Mouse (Mus musculus) embryo, embryonic 9.5 days (tissue): ENCODE measurements at regions not wholly inside any gene's neighbourhood (a gene's known extent, or its start where the extent isn't known, plus 50 kb on each side); places are given as distances from the start of the nearest gene placed in this dataset.

Experiments
- DNase-seq: peaks from one replicate; pipeline ENCODE4 v3.0.0-alpha.2; 2017; ENCODE audit errors: extremely low spot score

DNA sequence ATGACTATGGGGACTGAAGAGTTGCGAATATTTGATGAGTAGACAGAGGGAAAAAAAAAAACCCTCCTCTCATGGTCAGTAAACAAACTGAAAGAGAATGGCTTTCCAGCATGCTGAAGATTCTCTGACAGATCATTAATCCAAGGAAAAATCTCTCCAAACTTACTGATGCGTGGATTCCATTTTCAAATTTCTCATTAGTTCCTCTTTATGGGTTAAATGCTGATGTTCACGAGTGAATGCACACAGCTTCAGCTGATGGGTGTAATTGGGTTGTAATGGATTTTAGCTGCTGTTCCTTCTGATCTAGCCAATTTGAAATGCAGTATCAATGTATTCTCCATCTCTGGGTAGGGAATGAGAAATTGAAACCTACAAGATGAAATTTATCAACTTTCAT lies 2945.6 kb upstream of the 5930422O12Rik start:
- DNase-seq: no peak

GRCm38 (mm10) chr8:30494851-30495355 lies 2933.6 kb upstream of the 5930422O12Rik start:
- no peak for DNase-seq

GRCm38 (mm10) chr8:30502164-30502563 lies 2926.3 kb upstream of the 5930422O12Rik start:
- no peak for DNase-seq

DNA sequence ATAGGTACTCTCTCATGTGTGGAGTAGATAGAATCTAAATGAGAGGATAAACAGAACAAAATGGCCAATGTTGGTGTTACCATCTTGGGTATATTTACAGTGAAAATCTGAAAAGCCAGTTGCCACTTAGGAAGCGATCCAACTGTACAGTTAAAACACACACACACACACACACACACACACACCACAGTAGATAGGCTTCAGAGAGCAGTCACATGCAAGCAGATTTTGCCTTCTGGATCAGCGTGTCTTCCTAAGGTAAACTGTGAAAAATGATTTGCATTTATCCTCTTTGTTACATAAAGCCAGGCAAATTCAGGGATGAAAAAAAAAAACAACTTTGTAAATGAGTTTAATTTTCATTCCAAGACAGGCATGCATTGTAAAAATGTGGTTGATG lies 2917.2 kb upstream of the 5930422O12Rik start:
- no peak for DNase-seq

- no peak for DNase-seq
Measured at GRCm38 (mm10) chr8:30522806-30523462, 2905.6 kb upstream of the 5930422O12Rik start.

DNA sequence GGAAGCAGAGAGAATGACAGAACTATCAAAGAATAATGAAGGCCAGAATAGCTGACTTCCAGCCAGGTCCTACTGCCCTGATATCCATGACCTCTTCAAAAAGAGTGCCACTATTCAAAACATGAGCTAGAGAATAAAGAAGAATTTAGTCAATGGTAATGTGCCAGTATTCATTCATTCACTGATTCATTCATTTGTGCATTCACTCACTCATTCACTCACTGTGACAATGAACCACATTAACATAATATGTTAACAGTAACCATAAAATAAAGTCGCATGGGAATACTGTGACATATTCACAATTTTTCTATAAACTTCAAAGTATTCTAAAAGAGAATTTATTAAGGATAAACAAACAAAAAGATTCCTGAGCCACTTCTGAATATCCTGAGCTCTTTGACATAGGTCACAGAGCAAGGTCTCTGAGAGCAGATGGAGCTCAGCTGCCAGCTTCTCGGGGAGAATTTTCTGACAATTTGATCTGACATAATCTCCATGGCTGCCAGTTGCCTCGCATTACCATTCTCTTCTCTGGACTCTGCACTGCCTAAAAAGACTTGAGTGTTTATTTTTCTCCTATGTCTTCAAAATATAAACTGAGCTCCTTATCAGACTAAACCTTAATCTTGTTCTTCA lies 2895.5 kb upstream of the 5930422O12Rik start:
- DNase-seq: no peak

DNA sequence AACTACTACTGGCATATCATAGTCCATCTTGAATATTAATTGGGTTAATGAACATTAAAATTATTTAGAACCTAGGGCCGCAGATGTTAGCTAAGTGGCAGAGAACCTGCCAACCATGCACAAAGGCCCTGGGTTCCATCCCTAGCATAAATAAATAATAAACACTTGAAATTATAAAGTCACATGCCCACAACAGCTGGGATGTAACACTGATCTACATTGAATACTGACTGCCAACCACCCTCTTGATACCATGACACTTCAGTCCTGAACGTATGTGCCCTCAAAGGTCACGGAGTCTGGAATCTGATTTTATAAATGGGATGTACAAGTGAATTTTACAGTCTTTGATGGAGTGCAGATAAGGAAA lies 2895.0 kb upstream of the 5930422O12Rik start:
- DNase-seq: no peak

DNA sequence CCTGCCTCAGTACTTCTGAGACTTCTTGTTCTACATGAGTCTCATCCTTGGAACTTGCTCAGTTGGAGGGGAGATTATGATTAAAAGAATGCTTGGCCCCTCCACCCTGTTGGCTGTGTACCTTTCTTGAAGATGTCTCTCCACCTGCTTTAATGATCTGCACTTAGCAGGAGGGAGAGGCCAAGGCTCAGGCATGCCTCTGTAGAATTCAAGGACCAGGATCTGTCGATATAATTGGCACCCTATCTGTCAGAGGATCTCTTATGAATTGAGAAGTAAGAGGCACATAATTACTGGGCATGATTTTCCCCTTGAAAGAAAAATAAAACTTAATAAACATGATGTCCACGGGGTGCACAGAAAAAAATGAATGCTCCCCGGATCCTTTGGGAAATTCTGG lies 2893.1 kb upstream of the 5930422O12Rik start:
- DNase-seq: no peak

DNA sequence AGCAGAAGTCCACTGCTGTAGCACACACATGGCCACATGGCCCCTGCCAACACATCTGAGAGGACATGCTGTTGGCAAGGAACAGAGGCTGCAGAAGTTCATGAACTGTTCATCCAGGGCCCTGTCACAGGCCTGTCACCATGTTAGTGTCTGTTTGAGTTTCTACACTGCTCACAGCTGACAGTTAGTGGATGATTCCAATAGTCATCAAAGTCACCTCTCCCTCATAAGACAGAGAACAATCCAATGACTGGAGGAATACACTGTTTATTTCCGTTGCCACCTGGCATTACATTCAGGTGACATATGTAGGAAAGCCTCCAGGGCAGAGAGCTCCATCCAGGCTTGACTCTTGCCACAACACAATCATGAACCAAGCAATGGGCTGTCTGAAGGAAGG lies 2886.3 kb upstream of the 5930422O12Rik start:
- no peak for DNase-seq

DNA sequence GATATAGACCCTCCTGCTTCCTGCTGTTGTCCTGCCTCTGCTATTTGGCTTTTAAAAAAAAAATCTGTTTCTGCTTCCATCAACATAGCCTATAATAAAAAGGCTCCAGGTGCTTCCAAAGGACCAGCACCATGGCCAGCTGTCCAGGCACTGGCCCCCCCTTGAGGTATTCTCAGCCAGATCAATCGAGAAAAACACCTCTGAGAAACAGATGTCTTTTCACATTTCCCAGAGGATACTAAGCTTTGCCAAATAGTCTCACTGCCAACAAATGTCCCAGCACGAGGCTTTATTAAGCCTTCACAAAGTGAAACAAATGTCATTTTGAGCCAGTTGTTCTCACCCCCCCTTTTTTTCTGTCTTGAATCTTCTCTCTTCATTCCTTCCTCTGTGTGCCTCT lies 2880.7 kb upstream of the 5930422O12Rik start:
- DNase-seq: no peak

- no peak for DNase-seq
Measured at GRCm38 (mm10) chr8:30551051-30551450, 2877.5 kb upstream of the 5930422O12Rik start.

- DNase-seq: no peak
Measured at GRCm38 (mm10) chr8:30557429-30557828, 2871.1 kb upstream of the 5930422O12Rik start.

DNA sequence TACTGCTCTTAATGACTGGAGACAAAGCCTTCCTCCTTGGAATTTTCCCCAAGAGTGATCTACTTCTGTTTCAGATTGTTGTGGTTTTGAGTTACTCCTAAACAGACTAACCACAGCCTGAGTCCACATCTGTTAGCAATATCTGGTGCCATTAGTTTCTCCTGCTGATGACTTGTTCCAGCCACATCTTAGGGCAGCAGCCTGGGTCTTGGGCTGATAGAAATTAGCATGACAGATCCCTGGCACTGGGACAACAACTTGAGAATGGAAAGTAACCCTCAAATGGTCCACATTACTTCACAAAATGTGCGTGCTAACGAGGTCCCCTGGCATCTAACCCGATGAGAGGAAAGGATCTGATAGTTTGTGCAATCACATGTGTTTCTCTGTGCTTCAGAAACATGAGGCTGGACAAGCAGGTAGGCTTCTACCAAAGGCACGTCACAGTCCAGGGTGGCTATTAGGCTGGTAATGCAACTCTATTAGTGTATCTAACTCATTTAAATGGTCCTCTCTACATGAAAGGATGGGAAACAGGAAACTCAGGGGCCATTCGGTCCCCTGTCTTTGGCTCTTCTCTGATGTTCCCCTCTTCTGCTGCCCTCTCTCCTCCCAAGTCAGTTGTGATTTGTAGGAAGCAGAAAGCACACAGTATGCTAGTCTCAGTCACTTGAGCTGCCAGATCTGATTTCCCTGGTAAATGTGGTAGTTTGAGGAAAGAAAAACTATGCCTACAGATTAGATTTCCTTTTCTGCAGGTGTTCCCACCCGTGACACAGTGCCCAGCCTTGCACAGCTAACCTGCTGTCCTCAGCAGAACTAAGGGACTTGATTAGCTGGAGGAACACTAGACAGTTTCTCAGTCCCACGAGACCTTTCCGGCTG lies 2866.9 kb upstream of the 5930422O12Rik start:
- no peak for DNase-seq

- no peak for DNase-seq
Measured at GRCm38 (mm10) chr8:30569799-30570198, 2858.7 kb upstream of the 5930422O12Rik start.

- no peak for DNase-seq
Measured at GRCm38 (mm10) chr8:30570547-30570946, 2858.0 kb upstream of the 5930422O12Rik start.

DNA sequence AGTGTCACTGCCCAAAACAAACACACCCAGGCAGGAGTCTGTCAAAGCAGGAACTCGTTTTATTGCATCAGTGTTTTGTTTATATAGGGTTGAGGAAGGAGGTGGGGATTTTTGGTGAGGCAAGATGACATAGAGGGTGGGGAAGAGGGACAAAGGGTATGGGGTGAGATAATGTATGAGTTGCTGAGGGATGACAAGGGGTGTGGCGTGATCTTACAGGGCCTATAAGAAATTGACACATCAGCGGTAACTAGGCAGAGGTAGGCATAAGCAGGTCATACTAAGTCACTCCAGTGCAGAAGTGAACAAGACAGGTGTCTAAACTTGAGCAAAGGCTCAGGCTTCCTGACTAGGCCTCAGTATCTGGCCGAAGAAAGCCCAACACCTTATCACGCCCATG lies 2841.0 kb upstream of the 5930422O12Rik start:
- no peak for DNase-seq

DNA sequence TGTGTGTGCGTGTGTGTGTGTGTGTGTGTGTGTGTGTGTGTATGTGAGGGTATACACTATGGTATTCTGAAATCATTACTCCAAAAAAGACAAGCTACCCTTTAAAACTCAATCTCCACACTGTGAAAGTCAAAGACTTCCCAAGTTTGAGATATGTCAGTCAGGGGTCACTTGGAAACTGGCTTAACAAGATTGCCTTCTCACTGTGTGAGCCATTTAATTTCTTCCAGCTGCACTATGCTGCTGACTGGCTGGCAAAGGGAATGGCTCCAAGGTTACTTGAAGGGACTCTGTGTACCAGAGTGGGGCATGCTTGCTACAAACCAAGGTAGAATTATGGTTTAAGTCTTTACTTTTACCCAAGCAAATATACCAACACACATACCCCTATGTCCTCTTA lies 2826.1 kb upstream of the 5930422O12Rik start:
- no peak for DNase-seq

- DNase-seq: no peak
Measured at GRCm38 (mm10) chr8:30630332-30630731, 2798.2 kb upstream of the 5930422O12Rik start.

DNA sequence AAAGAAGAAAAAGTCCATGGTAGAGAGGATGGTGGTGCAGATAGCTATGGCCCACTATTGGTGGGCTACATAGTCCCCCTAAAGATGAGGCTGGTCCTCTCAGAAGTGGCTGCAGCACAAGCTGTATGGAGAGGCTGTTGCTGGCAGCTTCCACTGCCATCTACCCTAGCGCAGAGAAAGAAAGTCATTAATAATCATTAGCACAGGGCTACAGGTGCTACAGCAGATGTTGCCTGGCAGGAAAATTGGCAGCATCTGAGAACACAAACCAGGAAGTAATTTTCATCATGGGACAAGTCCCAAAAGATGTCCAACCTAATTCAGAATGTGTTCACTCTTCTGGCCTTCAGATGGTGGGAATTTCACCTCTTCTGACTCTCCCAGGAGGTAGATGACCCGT lies 2791.7 kb upstream of the 5930422O12Rik start:
- DNase-seq: no peak

- no peak for DNase-seq
Measured at GRCm38 (mm10) chr8:30642866-30643690, 2785.4 kb upstream of the 5930422O12Rik start.

- no peak for DNase-seq
Measured at GRCm38 (mm10) chr8:30648497-30648896, 2780.0 kb upstream of the 5930422O12Rik start.
